Mouse (Mus musculus) adrenal gland, adult (tissue): Measurements from ENCODE around the gene Glud1.
"Not testable (repeated sequence)": the region's sequence is repeated elsewhere in the genome, so short reads cannot be mapped to it uniquely, and the experiment has no call there.

ENCODE experiments used
- DNase-seq, 2 experiments: peaks; one replicate each; pipeline ENCODE4 v3.0.0; 2022 to 2023; ENCODE audit warnings: low spot score in 1 of 2; ENCODE audit not compliant: inconsistent age in 2 of 2

The Glud1 gene

GRCm38 (mm10) chr14:34311691-34312090 is 1.2 kb downstream of the Glud1 start:
- DNase-seq, result peak in 1 of 2 experiments; percentile 73

- no peak for DNase-seq
Observed at GRCm38 (mm10) chr14:34312339-34313048, 2.0 kb downstream of the Glud1 start.

GRCm38 (mm10) chr14:34313612-34314011 is 3.1 kb downstream of the Glud1 start:
- no peak for DNase-seq

GRCm38 (mm10) chr14:34314383-34314782 is 3.9 kb downstream of the Glud1 start:
- DNase-seq, result not testable (repeated sequence)

DNA sequence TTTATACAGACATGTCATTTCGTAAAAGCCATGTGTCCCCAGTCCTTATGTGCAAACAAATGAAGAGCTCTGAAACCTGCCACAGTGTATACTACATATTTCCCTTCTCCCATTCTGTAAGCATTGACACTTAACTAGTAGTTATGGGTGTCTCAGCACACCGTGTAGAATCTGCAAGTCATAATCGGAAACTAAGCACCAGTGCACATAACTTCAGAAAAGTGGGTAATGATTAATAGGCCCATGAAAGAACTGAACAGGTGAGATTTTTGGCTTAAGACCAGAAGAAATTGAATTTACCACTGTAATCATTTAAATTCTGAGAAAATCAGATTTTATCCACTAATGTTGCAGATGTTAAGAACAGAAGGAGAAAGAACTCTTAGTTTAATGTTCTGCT is 4.3 kb downstream of the Glud1 start:
- no peak for DNase-seq

DNA sequence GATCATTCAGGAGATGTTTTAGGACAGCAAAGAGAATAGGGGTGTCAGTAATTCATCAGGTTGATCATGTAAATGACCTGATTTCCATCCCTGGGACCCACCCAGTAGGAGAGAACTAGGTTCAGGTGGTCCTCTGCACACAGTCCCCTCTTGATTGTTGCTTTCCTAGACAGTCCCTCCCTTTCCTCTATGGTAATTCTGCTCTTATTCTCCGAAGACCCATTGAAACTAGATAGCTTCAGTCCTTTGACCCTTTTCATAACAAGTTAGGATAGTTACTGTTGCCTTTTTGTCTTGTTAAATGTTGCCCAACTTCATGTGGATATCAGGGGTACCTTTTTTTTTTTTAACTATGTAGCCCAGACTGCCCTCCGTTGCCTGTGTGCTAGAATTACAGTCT is 5.8 kb downstream of the Glud1 start:
- no peak for DNase-seq

GRCm38 (mm10) chr14:34317431-34317830 is 6.9 kb downstream of the Glud1 start:
- DNase-seq, result no peak

GRCm38 (mm10) chr14:34318113-34318512 is 7.6 kb downstream of the Glud1 start:
- no peak for DNase-seq

- DNase-seq, result no peak
Observed at GRCm38 (mm10) chr14:34323576-34324085, 13.1 kb downstream of the Glud1 start.

GRCm38 (mm10) chr14:34326606-34327005 is 16.1 kb downstream of the Glud1 start:
- peak in 1 of 2 experiments; percentile 67 for DNase-seq

DNA sequence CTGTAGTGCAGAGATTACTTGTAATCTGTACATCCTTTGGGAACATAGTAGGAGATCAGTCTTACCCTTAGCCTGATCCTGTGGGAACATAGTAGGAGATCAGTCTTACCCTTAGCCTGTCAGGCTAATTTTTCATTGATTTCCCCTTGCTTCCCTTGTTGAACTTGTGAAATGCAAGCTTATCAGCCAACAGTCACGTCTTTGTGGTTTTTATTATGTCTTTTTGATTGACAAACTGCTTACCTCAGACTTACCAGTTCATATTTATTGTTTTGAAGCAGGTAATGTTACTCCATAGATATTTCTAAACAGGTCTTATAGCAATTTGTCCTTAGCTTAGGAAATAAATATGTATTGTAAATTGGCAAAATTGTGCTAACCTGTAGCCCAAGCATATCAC is 17.1 kb downstream of the Glud1 start:
- no peak for DNase-seq

DNA sequence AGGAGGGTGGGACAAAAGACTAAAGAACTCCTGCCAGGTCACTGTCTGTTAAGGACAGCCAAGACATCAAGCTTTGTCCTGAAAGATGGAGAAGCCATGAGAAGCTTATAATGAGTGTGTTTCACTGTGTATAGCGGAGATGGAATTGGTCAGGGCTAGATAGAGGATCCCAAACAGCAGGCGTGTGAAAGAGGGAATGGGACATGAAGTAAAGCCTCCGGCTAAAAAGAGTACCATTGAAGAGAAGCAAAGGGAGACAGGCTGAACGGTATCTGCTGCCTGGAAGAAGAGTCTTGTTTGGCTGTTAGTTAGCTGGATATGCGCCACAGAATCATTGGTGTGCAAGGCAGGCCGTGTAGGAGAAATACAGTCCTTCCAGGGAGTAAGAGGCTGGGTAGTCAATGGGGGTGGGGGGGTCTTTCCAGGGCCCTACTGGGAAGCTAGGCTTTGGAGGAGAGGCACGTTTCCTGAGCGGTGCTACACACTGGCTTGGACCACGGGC is 20.2 kb downstream of the Glud1 start:
- no peak for DNase-seq

DNA sequence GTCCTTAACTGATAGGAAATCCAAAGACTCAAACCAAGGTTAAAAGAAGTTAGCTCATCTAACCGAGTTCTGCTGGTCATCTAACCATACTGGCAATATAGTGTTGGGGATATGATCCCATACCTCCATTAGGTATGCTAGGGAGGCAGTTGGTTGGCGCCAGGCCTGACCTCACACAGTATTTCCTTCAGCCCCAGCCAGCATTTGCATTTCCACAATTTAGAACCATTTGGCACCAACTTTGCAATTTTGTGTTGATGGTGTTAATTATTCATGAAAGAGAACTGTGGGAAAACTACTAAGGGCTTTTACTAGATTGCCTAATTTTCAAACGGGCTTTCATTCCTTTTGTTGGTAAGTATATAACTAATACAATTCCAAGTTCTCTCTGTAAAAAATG is 21.4 kb downstream of the Glud1 start:
- no peak for DNase-seq

DNA sequence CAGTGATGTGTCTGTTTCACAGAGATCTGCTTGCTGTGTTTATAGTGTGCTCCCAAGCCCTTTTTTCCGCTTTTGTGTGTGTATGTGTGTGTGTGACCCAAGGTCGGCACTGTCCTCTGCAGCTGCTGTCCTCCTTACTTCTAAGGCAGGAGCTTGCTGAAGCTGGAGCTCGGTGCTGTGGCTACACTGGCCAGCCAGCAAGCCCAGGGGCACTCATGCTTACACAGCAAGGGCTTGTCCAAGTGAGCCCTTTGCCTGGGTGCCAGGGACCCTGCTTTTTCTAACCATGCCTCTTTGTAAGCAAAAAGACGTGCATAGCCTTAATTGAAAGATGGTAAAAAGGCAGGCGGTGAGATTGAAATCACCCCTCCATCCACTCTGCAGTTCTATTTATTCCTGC is 21.9 kb downstream of the Glud1 start:
- no peak for DNase-seq

GRCm38 (mm10) chr14:34339446-34339845 is 28.9 kb downstream of the Glud1 start:
- DNase-seq, result no peak

- DNase-seq, result no peak
Observed at GRCm38 (mm10) chr14:34341993-34342392, 31.5 kb downstream of the Glud1 start.

DNA sequence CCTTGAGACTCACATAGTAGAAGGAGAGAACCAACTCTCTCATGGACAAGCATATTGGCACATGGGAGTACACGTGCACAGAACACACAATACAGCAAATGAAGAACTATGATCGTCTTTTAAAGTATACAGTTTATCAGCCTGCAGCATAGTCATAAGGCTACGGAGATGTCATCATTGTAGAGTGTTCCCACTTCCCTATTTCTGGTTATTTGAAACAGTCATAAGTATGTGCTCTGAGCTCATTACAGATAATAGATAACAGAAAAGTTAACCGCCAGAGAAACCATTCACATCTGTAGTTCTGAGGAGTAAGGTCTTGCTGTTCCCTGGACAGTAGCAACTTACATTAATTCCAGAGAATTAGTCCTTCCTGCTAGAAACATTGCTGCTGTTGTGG is 32.6 kb downstream of the Glud1 start:
- DNase-seq, result no peak

DNA sequence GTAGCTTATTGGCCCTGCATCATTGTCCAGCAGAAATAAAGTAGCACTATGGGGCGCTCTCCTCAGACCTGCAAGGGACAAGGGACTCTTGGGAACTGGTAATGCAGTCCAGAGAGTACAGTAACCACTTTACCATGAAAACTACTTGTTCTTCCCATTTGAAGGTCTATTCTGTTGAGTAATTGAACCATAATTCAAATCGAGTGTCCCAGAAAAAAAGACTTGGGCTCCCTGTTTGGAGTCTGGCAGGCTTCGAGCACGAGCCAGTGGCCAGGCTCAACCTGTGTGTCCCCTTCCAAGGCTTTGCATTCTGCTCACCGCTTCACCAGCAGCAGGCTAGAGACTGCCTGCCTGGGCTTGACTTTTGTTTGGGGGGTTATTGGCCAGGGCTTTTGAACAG is 33.8 kb downstream of the Glud1 start:
- DNase-seq, result peak in 1 of 2 experiments; percentile 69

DNA sequence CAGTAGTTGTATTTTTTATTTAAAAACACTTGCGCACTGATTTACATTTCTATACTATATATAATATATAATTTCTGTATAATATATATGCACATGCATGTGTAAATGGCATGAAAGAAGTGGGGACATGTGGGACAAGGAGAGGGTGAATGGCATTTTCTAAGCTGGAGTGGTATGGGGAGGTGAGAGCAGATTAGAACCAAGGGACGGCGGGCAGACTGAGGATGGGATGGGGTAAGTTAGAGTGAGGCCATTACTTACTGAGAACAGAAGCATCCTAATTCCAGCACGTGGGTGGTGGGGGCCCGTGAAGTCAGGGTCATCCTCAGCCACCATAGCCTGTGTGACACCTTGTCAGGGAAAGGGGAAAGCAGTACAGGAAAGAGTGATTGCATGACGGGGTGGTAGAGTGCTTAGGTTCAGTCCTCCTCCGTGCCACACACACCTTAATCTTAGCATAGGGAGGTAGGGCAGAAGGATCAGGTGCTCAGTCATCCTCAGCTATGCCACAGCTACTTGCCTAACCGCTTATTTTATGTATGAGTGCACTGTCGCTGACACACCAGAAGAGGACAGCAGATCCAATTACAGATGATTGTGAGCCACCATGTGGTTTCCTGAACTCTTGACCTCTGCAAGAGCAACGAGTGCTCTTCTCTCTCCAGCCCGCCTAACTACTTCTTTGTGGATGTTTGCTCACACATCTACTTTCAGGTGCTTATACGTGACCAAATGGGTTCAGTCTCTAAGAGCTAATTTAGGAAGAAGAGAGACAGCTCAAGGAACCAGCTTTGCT is 35.4 kb downstream of the Glud1 start:
- DNase-seq, result no peak

- DNase-seq, result no peak
Observed at GRCm38 (mm10) chr14:34347084-34347483, 36.6 kb downstream of the Glud1 start.

GRCm38 (mm10) chr14:34348301-34348700 is 37.8 kb downstream of the Glud1 start:
- no peak for DNase-seq

- no peak for DNase-seq
Observed at GRCm38 (mm10) chr14:34349007-34349406, 38.5 kb downstream of the Glud1 start.
